Mouse (Mus musculus): ENCODE measurements around the gene Lin52. TPM values are rescaled to one million over a fixed set of nuclear protein-coding genes. Genes with fewer than 3 reads are reported as not detected.

Gene Lin52
- 39.6 and 39.7 TPM in 2 replicates for polyA plus RNA-seq (2021; fragmentation: Nextera tagmentation)
- long read RNA-seq, experiment 1, transcript Lin52-201 (6 exons, 2,270 nt): major isoform, 23 of 36 reads
- long read RNA-seq, experiment 1, partial matches to known transcripts: 2 of 36 reads
- long read RNA-seq, experiment 1, other reads (novel, unspliced or antisense): 11 of 36 reads
- long read RNA-seq, experiment 2, transcript Lin52-201 (6 exons, 2,270 nt): major isoform, 279 of 334 reads
- long read RNA-seq, experiment 2, partial matches to known transcripts: 22 of 334 reads
- long read RNA-seq, experiment 2, other reads (novel, unspliced or antisense): 33 of 334 reads

GRCm38 (mm10) chr12:84450718-84451646 lies at the start of gene Lin52, which contains the start of gene Aldh6a1:
Lin52 (plus strand) TSS chr12:84451422.
Aldh6a1 (minus strand) TSS chr12:84451004.

GRCm38 (mm10) chr12:84408819-84409507 lies 42.3 kb upstream of the Lin52 start, which contains the start of the genes Entpd5 and Bbof1:
Entpd5 (minus strand) TSS chr12:84409029.
Bbof1 (plus strand) TSS chr12:84409071.

GRCm38 (mm10) chr12:84416834-84417604 lies 34.2 kb upstream of the Lin52 start, which contains the start of gene Rnf113a2:
Rnf113a2 (plus strand) TSS chr12:84417196.

GRCm38 (mm10) chr12:84569336-84569970 lies 118.2 kb downstream of the Lin52 start, which contains the start of gene Vsx2:
Vsx2 (plus strand) TSS chr12:84569762.

Other genes with a start within 250 kb of the Lin52 start
- 6.0 and 8.0 TPM in 2 replicates for gene Elmsan1, start 232.5 kb upstream of the Lin52 start, polyA plus RNA-seq (2021; fragmentation: Nextera tagmentation)
- 22.2 and 35.4 TPM in 2 replicates for gene Ptgr2, start 166.2 kb upstream of the Lin52 start, polyA plus RNA-seq (2021; fragmentation: Nextera tagmentation)
- 20.4 and 21.8 TPM in 2 replicates for gene Zfp410, start 134.6 kb upstream of the Lin52 start, polyA plus RNA-seq (2021; fragmentation: Nextera tagmentation)
- 22.0 and 22.8 TPM in 2 replicates for gene Coq6, start 89.8 kb upstream of the Lin52 start, polyA plus RNA-seq (2021; fragmentation: Nextera tagmentation)
- gene Fam161b, start 89.6 kb upstream of the Lin52 start, polyA plus RNA-seq (2021; fragmentation: Nextera tagmentation): 6.8 TPM in 2 replicates
- 10.9 and 13.0 TPM in 2 replicates for gene Entpd5, start 42.4 kb upstream of the Lin52 start, polyA plus RNA-seq (2021; fragmentation: Nextera tagmentation)
- gene Bbof1, start 42.4 kb upstream of the Lin52 start, polyA plus RNA-seq (2021; fragmentation: Nextera tagmentation): 1.1 and 1.5 TPM in 2 replicates
- gene Rnf113a2, start 34.2 kb upstream of the Lin52 start, polyA plus RNA-seq (2021; fragmentation: Nextera tagmentation): 18.2 and 19.2 TPM in 2 replicates
- 61.7 and 75.7 TPM in 2 replicates for gene Aldh6a1, start 418 bp upstream of the Lin52 start, polyA plus RNA-seq (2021; fragmentation: Nextera tagmentation)
- 0.06 TPM in 1 of 2 replicates, not detected in the other for gene Vsx2, start 118.3 kb downstream of the Lin52 start, polyA plus RNA-seq (2021; fragmentation: Nextera tagmentation)
- gene Abcd4, start 166.0 kb downstream of the Lin52 start, polyA plus RNA-seq (2021; fragmentation: Nextera tagmentation): 8.9 and 9.9 TPM in 2 replicates
- gene Vrtn, start 189.6 kb downstream of the Lin52 start, polyA plus RNA-seq (2021; fragmentation: Nextera tagmentation): 0.09 TPM in 1 of 2 replicates, not detected in the other
- gene Syndig1l, start 247.4 kb downstream of the Lin52 start, polyA plus RNA-seq (2021; fragmentation: Nextera tagmentation): 1.1 and 1.4 TPM in 2 replicates

All from layer of hippocampus, adult 6 months (tissue).